Mouse (Mus musculus): ENCODE results near the gene Atf7ip2. TPM values are rescaled to one million over a fixed set of nuclear protein-coding genes. Genes with fewer than 3 reads are reported as not detected.
A peak's percentile ranks its signal among the peaks of the same experiment; 100 is the strongest.
"Not testable (repeated sequence)": the region's sequence is repeated elsewhere in the genome, so short reads cannot be mapped to it uniquely, and the experiment has no call there.

The Atf7ip2 gene
- 0.42 and 1.3 TPM in 2 replicates for polyA plus RNA-seq (2014; fragmentation: Nextera tagmentation; extraction: Ambion mirVana)

DNA sequence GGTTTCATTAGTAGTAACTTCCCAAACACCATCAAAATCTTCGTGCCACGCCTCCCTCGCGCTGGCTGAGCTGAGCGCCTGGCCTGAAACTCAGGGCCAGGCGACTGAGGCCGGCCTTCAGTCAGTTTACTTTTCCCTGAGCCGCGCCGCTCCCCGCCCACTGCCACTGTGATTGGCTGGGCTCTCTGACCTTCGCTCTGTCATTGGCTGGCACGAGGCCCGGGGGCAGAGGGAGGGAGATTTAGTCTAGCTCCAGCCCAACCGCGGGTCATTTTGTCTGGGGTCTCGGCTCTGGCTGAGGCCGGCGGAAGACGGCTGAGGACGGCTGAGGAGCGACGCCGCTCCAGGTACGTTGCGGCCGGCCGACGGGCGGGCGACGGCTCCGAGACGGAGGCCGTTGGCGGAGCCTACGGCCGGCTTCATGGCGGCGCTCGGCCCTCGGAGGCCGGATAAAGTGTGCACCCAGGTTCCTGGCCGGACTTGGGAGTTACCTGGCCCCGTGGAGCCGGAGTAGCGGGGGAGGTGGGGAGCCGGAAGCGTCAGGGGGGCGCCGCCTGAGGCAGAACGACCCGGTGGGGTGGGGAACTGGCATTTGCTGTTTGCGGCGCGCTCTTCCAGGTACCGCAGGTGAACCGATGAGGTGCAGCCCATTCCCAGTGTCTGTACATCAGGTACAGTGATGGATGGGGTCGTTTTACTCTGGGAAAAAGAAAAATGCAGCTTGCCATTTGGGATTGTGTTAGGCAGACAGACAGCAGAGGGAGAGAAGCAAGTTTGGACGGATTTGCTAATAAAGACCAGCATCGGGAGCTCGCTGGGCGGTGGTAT lies at the start of gene Atf7ip2:
Atf7ip2 (plus strand) TSS at position 34 of the 828 bp plus-strand sequence.
- ATAC-seq (ENCODE audit: low read depth): peak; percentile 98

DNA sequence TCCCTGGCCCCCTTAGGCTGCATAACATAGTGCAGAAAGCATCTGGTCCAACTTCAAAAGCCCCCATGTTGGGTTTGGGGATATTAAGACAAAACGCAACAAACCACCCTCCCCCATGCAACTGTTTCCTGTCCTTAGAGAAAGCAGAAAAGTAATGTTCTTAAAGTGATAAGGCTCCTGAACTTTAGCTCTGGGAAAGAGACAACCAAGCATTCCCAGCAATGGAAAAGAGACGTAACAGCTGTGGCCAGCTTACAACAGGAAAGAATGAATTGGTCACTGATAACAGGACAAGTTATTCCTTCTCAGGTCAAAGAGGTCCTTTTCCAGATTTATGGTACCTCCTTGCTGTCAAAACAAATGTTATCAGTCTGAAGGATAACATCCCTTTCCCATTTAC lies 49.3 kb upstream of the Atf7ip2 start:
- no peaks in the 10 kb centered on the region for H3K4me1 ChIP-seq (ENCODE audit: control insufficient read depth, insufficient read depth, low read length)
- 63% methylated on average over 2 of the region's 2 CpGs for WGBS

More for the DNA sequence above, at the start of gene Atf7ip2:
- WGBS: under 1% methylated on average over 56 of the region's 63 CpGs
- H3K4me3 ChIP-seq (ENCODE audit: low read depth, low read length): peak within 1 kb of the TSS; percentile 56
- H3K27ac ChIP-seq (replicated peaks; ENCODE audit: low read depth, low read length): no peak within 1 kb of the TSS
- H3K27me3 ChIP-seq (replicated peaks; ENCODE audit: control insufficient read depth, insufficient read depth, low read length): no peaks in the 10 kb centered on the region
- peaks cover 9% of the 10 kb centered on the region for H3K9me3 ChIP-seq (ENCODE audit: control insufficient read depth, low read length)
- peak; percentile 94 for DNase-seq (ENCODE audit: low spot score)
- no peaks in the 10 kb centered on the region for H3K4me1 ChIP-seq (ENCODE audit: control insufficient read depth, insufficient read depth, low read length)
- H3K4me2 ChIP-seq (ENCODE audit: low read depth, low read length): peak within 1 kb of the TSS; percentile 90
- H3K9ac ChIP-seq (ENCODE audit: low read depth, low read length): peak within 1 kb of the TSS; percentile 65
- H3K36me3 ChIP-seq (ENCODE audit: control insufficient read depth, insufficient read depth, low read length): no peaks in the 10 kb centered on the region

DNA sequence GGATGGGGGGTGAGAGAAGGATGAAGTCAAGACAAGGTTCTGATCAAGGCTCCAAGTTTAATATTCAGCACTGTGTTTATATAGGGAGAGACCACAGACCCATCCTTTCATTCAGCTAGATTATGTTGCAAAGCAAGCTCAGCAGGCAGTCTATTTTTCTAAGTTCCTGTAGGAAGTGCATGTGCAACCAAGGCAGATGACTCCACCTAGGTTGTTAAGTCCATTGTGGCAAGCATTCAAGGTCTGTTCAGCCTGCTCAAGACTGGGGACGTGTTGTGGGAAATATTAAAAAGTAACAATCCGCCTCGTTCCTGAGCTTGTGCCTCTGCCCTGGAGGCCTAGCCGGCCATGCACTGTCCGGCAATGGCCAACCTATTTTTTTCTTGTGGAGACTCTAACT lies 45.1 kb upstream of the Atf7ip2 start:
- H3K4me2 ChIP-seq (ENCODE audit: low read depth, low read length): no peak overlapping the region
- ATAC-seq (ENCODE audit: low read depth) (no peak), DNase-seq (ENCODE audit: low spot score) (no peak)
- H3K36me3 ChIP-seq (ENCODE audit: control insufficient read depth, insufficient read depth, low read length): no peaks in the 10 kb centered on the region
- H3K4me3 ChIP-seq (ENCODE audit: low read depth, low read length): no peak overlapping the region
- H3K4me1 ChIP-seq (ENCODE audit: control insufficient read depth, insufficient read depth, low read length): no peaks in the 10 kb centered on the region
- H3K9me3 ChIP-seq (ENCODE audit: control insufficient read depth, low read length): no peaks in the 10 kb centered on the region
- no peaks in the 10 kb centered on the region for H3K27me3 ChIP-seq (replicated peaks; ENCODE audit: control insufficient read depth, insufficient read depth, low read length)
- H3K9ac ChIP-seq (ENCODE audit: low read depth, low read length): no peak overlapping the region
- 96% methylated on average over 5 of the region's 5 CpGs for WGBS
- H3K27ac ChIP-seq (replicated peaks; ENCODE audit: low read depth, low read length): no peak overlapping the region

More for the DNA sequence above, 49.3 kb upstream of the Atf7ip2 start:
- DNase-seq (ENCODE audit: low spot score) (no peak), ATAC-seq (ENCODE audit: low read depth) (no peak)
- no peaks in the 10 kb centered on the region for H3K36me3 ChIP-seq (ENCODE audit: control insufficient read depth, insufficient read depth, low read length)
- H3K4me2 ChIP-seq (ENCODE audit: low read depth, low read length): no peak overlapping the region
- no peaks in the 10 kb centered on the region for H3K9me3 ChIP-seq (ENCODE audit: control insufficient read depth, low read length)
- no peak overlapping the region for H3K4me3 ChIP-seq (ENCODE audit: low read depth, low read length)
- no peak overlapping the region for H3K9ac ChIP-seq (ENCODE audit: low read depth, low read length)
- no peaks in the 10 kb centered on the region for H3K27me3 ChIP-seq (replicated peaks; ENCODE audit: control insufficient read depth, insufficient read depth, low read length)
- no peak overlapping the region for H3K27ac ChIP-seq (replicated peaks; ENCODE audit: low read depth, low read length)

DNA sequence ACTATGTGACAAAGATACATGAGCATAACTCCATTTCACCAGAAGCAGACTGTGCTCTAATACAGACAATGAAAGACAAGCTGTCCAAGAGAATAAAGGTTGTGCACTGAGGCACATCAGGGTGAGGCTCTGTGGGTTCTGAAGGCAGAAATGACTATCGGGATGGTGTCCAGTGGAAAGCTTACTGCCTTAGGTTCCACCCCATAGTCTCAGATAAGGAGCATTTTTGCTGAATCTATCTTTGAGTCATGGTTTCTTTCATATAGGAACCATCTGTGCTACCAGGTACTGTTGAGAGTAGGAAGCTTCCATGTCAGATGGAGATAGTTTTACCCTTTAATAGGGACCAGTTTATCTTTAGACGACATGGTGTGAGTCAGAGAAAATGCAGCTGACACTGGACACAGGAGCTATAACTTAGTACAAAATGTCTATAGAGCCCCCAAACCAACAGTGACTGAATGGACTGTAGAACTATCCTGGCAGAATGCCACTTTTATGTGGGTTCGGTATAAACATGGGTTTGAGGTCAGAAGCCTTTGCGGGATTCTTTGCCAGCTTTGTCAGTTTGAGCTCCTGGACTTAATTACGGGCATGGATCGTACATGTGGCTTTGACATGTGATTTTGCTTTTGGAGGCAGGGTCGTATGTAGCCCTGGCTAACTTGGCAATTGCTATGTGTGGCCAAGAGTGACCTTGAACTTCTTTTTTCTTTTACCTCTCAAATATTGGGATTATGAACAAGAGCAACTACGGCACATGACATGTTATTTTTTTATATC lies 23.2 kb upstream of the Atf7ip2 start:
- no peak for ATAC-seq (ENCODE audit: low read depth)
- H3K36me3 ChIP-seq (ENCODE audit: control insufficient read depth, insufficient read depth, low read length): no peaks in the 10 kb centered on the region
- no peaks in the 10 kb centered on the region for H3K4me1 ChIP-seq (ENCODE audit: control insufficient read depth, insufficient read depth, low read length)
- H3K4me2 ChIP-seq (ENCODE audit: low read depth, low read length): no peak overlapping the region
- WGBS: 53% methylated on average over 8 of the region's 8 CpGs
- H3K4me3 ChIP-seq (ENCODE audit: low read depth, low read length): no peak overlapping the region
- H3K27ac ChIP-seq (replicated peaks; ENCODE audit: low read depth, low read length): no peak overlapping the region
- H3K27me3 ChIP-seq (replicated peaks; ENCODE audit: control insufficient read depth, insufficient read depth, low read length): no peaks in the 10 kb centered on the region
- DNase-seq (ENCODE audit: low spot score): peak; percentile 53
- H3K9me3 ChIP-seq (ENCODE audit: control insufficient read depth, low read length): no peaks in the 10 kb centered on the region
- no peak overlapping the region for H3K9ac ChIP-seq (ENCODE audit: low read depth, low read length)

DNA sequence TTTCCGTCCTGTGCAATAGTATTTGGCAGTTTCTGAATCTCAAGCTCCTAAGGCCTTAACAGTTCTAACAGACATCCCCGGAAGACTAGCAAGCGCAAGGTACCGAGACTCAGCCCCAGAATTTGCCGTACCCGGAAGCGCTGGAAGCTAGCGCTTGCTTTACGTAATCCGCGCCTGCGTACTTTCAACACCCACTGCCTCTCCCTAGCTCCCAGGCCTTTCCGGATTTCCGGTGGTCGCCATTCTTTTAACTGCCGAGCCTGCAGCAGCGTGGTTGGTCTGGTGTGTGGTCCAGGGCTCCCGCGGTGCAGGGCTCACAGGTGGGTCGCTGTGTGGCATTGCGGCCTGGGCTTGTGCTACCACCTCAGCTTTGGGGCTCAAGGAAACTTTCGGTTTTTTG lies 22.5 kb upstream of the Atf7ip2 start, which contains the start of gene Rpl39l:
Rpl39l (plus strand) TSS at position 222 of the 400 bp plus-strand sequence.
- Histone ChIP-seq H3K4me2 (ENCODE audit: low read depth, low read length) (no peak within 1 kb of the TSS), H3K27me3 (replicated peaks; ENCODE audit: control insufficient read depth, insufficient read depth, low read length) (no peaks in the 10 kb centered on the region), H3K4me1 (ENCODE audit: control insufficient read depth, insufficient read depth, low read length) (no peaks in the 10 kb centered on the region), H3K9me3 (ENCODE audit: control insufficient read depth, low read length) (no peaks in the 10 kb centered on the region), H3K36me3 (ENCODE audit: control insufficient read depth, insufficient read depth, low read length) (no peaks in the 10 kb centered on the region), H3K4me3 (ENCODE audit: low read depth, low read length) (no peak within 1 kb of the TSS), H3K9ac (ENCODE audit: low read depth, low read length) (no peak within 1 kb of the TSS), H3K27ac (replicated peaks; ENCODE audit: low read depth, low read length) (no peak within 1 kb of the TSS)
- peak; percentile 12 for DNase-seq (ENCODE audit: low spot score)
- 80% methylated on average over 22 of the region's 22 CpGs for WGBS
- ATAC-seq (ENCODE audit: low read depth): no peak

DNA sequence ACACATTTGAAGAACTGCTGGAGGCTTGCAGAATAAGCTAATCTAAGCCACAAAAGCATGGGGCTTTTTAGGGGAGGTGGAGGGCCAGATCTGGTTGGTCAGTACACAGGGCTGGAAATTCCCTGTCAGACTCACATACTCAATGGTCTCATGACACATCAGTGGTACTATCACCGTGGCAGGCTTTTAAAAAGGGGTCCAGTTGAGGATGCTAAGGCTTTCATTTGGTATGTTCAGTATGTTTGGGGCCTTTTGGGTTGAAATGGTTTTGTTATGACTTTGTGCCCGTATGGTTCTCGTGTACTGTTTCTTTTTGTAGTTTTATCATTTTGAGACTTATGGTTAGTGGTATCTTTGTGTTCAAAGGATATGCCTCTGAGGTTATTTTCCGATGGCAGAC lies 21.2 kb upstream of the Atf7ip2 start:
- Histone ChIP-seq H3K4me1 (ENCODE audit: control insufficient read depth, insufficient read depth, low read length) (no peaks in the 10 kb centered on the region), H3K36me3 (ENCODE audit: control insufficient read depth, insufficient read depth, low read length) (no peaks in the 10 kb centered on the region), H3K4me2 (ENCODE audit: low read depth, low read length) (no peak overlapping the region), H3K27ac (replicated peaks; ENCODE audit: low read depth, low read length) (no peak overlapping the region), H3K9ac (ENCODE audit: low read depth, low read length) (no peak overlapping the region), H3K9me3 (ENCODE audit: control insufficient read depth, low read length) (no peaks in the 10 kb centered on the region), H3K27me3 (replicated peaks; ENCODE audit: control insufficient read depth, insufficient read depth, low read length) (no peaks in the 10 kb centered on the region), H3K4me3 (ENCODE audit: low read depth, low read length) (no peak overlapping the region)
- 85% methylated on average over 4 of the region's 4 CpGs for WGBS
- ATAC-seq (ENCODE audit: low read depth) (no peak), DNase-seq (ENCODE audit: low spot score) (no peak)

DNA sequence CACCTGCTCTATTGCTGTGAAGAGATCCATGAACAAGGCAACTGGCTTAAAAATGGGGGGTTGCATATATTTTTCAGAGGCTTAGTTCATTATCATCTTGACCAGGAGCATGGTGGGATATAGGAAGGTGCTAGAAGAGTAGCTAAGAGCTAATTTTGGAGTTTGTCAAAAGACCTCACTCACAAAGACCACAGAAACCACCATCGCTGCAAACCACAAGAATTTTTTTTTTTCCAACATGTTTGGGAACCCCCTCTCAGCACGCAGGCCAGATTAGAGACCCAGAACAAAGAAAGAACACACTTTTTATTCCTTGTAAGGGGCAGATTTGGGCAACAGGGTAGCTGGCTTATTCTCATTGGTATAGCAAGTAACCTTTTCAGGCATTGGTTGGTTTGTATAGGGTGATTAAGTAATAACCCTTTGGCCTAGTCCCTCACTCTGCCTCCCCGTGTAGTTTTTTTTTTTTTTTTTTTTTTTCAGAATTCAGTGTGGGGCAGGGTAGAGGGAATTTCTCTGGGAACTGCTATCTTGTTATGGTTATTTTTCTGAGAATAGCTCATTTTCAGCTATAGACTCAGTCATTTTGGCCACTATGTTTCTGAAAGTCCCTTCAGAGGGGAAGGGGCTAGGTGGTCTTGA lies 20.2 kb upstream of the Atf7ip2 start:
- Histone ChIP-seq H3K4me3 (ENCODE audit: low read depth, low read length) (no peak overlapping the region), H3K4me1 (ENCODE audit: control insufficient read depth, insufficient read depth, low read length) (no peaks in the 10 kb centered on the region), H3K27me3 (replicated peaks; ENCODE audit: control insufficient read depth, insufficient read depth, low read length) (no peaks in the 10 kb centered on the region), H3K9ac (ENCODE audit: low read depth, low read length) (no peak overlapping the region), H3K36me3 (ENCODE audit: control insufficient read depth, insufficient read depth, low read length) (no peaks in the 10 kb centered on the region), H3K4me2 (ENCODE audit: low read depth, low read length) (no peak overlapping the region), H3K9me3 (ENCODE audit: control insufficient read depth, low read length) (peaks cover 7% of the 10 kb centered on the region; the same call in 1 of the 2 replicates), H3K27ac (replicated peaks; ENCODE audit: low read depth, low read length) (no peak overlapping the region)
- DNase-seq (ENCODE audit: low spot score) (no peak), ATAC-seq (ENCODE audit: low read depth) (no peak)
- 82% methylated on average over 3 of the region's 3 CpGs for WGBS

DNA sequence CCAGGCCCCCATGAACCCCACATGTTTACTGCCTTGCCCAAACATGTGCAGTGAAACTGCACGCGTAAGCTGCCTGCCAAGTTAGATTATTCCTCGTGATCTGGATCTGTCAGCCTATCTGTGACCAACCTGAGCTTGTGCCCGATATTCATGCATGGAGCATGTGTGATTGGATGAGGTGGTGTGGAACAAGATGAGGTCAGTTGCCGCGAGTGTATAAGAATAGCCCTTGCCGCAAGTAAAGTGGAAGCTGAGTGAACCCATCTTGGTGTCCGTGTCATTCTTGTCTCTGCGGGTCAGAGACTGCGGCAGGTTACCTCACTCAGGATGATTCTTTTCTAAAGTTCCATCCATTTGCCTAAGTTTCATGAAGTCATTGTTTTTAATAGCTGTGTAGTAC lies 5.1 kb upstream of the Atf7ip2 start:
- 94% methylated on average over 10 of the region's 10 CpGs for WGBS
- H3K4me1 ChIP-seq (ENCODE audit: control insufficient read depth, insufficient read depth, low read length); ATAC-seq (ENCODE audit: low read depth); H3K9ac ChIP-seq (ENCODE audit: low read depth, low read length); H3K27ac ChIP-seq (replicated peaks; ENCODE audit: low read depth, low read length); H3K4me3 ChIP-seq (ENCODE audit: low read depth, low read length); DNase-seq (ENCODE audit: low spot score); H3K27me3 ChIP-seq (replicated peaks; ENCODE audit: control insufficient read depth, insufficient read depth, low read length); H3K36me3 ChIP-seq (ENCODE audit: control insufficient read depth, insufficient read depth, low read length); H3K4me2 ChIP-seq (ENCODE audit: low read depth, low read length): not testable (repeated sequence)
- H3K9me3 ChIP-seq (ENCODE audit: control insufficient read depth, low read length): peaks cover 50% of the 10 kb centered on the region
